Mouse (Mus musculus) left cerebral cortex, postnatal 25 days (tissue): Measurements from ENCODE around the gene Ppp1cb. TPM values are rescaled to one million over a fixed set of nuclear protein-coding genes. Genes with fewer than 3 reads are reported as not detected.

Experiments used
- DNase-seq, 2 experiments: peaks; one replicate each; pipeline ENCODE4 v3.0.0; 2022; ENCODE audit warnings: low spot score in 2 of 2, mixed read lengths in 1 of 2
- intact Hi-C: fragments of 180-260 bp; cut with DNase I; formaldehyde crosslinking; loops from one replicate; pipeline ENCODE4 v1.15.1; 2025
- total RNA-seq, 2 experiments: library from RNA; stranded (reverse); gene quantifications; 2 replicates each; pipeline ENCODE4 v1.2.3; 2021

Ppp1cb gene
- total RNA-seq, 2 experiments from 2014 or later: 384 to 386 TPM

DNA sequence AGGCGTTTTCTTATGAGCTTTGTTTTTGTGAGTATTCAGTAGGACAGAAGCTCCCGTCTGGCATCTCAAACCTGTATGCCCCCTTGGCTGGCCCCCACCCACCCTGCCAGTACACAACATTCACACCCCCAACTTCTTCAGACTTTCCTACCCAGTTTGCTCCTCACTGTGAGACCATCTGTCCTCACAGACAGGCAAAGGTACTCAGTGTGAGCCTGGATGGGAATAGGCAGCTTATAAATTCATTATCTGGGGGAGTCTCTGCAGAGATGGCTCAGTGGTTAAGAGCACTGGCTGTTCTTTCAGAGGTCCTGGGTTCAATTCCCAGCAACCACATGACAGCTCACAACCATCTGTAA lies 20.1 kb upstream of the Ppp1cb start:
- no peak for DNase-seq
- intact Hi-C loops: no loop called here

DNA sequence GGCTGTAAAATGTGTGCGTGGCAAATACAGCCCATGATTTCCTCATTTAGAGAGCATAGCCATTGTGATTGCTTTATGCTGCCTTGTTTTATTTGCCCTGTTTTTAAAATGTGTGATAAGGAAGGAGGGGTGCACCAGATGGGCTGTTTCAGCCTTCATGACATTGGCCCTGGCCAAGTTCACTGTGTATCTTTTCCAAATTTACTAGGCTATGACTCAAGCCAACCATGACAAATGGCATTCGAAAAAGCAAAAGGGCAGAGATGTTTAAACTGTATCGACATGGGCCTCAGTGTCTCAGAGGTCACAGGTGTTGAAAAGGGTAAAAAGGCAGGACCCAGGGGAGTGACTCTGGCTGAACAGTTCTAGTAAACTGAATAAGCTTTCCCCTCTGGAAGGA lies 17.3 kb upstream of the Ppp1cb start:
- DNase-seq: no peak
- intact Hi-C loops: no loop called here

DNA sequence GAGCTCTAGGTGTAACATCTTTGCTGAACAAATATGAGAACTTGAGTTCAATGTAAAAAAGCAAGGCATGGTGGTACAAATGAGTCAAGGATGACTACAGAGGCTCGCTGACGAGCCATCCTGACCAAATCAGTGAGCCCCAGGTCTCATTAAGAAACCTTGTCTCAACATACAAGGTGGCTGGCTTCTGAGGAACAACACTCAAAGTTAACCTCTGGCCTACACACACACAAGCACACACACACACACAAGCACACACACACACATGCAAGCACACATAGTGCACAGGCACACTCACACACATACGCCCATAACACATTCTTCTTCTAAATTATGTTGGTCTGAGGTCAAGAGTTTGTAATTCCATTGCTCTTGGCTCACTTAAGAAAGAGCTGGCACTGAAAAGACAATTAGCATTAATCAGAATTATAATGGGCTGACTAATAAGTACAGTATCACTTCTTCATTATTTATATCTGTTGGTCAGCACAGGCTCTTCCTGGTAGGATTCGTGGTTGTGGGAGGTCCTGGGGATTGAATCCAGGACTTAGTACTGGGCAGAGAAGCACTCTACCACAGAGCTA lies 16.6 kb upstream of the Ppp1cb start:
- no peak for DNase-seq
- intact Hi-C loops: no loop called here

DNA sequence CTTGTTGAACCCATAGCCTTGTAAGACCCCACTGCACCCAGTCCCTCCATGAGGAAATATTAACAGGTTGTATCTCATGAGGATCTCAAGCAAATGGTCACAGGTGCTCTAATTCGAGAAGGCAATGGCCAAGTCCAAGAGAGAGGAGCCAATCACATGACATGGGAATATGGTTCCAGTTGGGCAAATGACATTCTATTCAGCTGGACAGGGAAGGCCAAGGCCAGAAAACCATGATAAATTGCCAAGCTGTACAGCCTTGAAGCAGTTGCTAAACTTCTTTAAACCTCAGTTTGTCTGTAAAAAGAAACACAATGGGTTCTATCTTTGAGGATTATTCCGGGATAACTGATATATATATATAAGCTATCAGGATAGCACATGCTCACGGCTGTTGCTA lies 14.7 kb upstream of the Ppp1cb start:
- intact Hi-C loops: no loop called here
- no peak for DNase-seq

DNA sequence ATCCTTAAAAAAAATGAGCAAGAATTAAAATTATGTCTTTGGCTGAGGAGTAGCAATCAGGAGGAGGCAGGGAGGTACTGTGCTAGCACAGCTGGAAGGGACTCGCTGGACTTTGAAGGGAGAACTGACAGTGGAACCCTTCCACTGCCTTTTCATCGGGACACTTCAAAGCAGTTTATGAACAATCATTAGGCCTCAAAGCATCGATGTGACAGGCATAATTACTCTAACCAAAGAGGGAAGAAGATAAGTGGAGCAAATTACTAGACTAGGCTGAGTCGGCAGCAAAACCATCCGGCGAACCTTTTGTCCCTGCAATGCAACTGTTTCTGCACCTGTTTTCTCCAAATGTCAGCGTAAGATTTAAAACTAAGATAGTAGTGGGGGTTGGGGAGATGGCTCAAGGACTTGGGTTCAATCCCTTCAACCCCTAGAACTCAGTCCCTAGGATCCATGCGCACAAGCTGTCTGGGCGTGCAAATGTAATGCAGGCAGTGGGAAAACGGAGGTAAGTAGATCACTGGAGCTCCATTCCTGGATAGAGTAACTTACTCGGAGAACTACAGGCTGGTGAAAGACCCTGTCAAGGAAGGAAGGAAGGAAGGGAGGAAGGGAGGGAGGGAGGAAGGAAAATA lies 13.2 kb upstream of the Ppp1cb start:
- no peak for DNase-seq
- intact Hi-C loops: no loop called here

DNA sequence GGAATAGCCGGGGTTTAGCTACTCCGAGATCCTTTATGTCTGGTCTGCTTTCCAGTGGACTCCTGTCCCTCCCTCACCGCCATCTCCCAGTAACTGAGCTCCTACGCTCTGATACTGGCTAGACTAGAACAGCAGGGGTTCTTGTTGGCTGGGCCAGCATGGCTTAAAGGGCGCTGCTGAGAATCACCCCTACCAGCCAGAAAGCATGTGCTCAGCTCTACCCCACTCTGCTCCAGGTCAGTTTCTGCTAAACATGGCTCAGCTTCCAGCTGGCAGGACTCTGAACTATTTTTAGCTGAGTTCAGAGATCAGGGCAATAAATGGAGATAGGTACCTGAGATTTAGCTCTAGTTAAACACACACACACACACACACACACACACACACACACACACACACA lies 12.2 kb upstream of the Ppp1cb start:
- intact Hi-C loops: no loop called here
- DNase-seq: no peak

DNA sequence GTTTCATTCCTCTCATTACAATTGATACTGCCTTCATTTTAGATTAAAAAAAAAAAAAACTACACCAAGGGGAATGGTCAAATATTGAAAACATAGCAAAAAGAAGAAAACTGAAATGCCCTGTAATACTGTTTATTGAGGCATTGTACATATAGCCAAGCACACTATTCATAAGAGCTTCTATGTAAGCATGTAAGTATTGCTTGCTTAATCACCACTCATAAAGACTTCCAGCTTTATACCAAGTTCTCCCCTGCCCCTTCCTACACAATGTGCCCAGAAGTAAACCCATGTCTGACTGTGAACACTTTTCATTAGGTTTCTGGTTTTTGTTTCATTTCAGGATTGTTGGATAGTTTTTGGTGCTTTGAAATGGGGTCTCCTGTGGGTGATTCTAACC lies 11.8 kb upstream of the Ppp1cb start:
- DNase-seq: no peak
- intact Hi-C loops: no loop called here

DNA sequence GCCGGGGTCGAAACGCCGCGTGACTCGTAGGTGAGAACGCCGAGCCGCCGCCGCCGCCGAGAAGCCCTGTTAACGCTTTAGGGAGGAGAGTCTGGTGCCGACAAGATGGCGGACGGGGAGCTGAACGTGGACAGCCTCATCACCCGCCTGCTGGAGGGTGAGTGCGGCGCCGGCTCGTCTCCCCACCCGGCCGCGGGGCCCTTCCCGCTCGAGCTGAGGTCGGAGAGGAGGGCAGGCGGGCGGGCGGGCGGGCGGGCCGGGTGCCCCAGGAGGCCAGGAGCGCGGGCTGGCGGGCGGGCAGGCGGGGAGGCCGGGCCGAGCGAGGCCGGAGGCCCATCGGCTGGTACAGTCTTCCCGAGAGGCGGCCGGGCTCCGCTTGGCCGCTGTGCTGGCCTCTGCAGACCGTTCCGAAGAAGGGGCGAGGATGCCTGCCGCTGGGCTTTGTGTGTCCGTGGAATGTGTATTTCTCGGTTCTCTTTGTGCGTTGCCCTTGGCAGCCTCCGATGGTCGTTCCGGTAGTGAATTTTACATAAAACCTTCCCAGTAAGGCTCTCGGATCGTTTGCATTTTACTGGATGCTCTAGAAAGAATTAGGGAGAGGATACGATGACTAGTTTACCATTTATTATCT lies 723 bp downstream of the Ppp1cb start:
- intact Hi-C loops: loop anchor here (2.0 kb wide), 1 partner anchor 121 kb away; no protein-coding TSS in a partner anchor
- peak; percentile 24 to 43 for DNase-seq

DNA sequence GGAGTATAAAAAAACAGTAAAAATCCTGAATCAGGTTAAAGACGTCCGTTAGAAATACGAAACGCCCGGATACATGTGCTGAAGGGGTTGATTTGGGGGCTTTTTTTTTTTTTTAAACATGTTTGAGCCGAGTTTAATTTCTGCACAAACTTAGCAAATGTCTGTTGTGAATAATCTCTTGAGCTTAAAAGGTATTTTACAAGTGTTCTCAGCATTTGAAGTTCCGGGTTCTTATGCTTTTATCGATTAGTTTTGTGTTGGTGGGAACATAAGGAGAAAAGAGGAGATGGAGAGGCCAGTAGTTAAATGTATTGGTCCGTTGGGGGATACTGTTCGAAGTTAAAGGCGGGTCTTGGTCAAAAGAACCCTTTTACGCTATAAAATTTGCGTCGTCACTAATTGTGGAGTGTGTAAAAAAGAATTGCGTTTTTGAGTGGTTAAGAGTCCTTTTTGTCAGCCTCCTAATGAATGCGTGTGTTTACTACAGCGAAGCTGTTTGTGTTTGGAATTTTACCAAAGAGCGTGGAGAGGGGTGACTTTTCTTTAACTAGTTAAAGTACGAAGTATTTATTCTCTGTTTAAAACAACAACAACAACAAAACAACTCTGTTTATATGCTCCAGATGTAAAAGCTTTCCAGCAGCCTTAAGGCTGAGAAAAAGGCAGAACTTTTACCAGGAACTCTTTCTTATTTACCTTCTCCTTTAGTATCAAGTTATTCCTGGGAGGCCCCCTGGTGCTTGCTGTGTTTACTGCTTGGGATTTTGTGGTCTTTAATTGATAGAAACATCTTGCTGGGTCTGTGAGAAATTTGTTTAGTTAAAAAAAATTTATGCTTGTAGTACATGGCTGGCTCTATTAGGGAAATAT lies 1.5 kb downstream of the Ppp1cb start:
- intact Hi-C loops: loop anchor here (2.0 to 5.0 kb wide), 2 partner anchors 121 to 138 kb away; no protein-coding TSS in a partner anchor
- DNase-seq: peak in 1 of 2 experiments; percentile 48

DNA sequence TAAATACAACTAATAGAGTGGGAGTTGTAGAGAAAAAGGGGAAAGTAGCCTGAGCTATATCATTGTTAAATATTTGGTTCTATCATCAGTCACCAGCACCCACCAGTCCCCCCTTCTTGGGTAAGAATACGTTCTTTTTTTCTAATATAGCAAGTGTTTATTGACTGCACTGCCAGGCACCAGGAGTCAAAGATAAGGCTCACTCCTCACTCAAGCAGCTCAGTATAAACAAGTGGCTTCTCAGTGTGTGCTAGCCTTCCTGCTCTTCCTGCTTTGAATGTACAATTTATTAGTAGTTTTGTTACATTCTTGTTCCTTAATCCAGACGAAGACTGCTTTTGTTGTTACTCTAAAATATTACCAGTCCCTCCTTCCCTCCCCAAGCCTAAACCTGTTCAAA lies 2.3 kb downstream of the Ppp1cb start:
- intact Hi-C loops: loop anchor here (5.0 kb wide), 1 partner anchor 139 kb away; no protein-coding TSS in a partner anchor
- DNase-seq: no peak

DNA sequence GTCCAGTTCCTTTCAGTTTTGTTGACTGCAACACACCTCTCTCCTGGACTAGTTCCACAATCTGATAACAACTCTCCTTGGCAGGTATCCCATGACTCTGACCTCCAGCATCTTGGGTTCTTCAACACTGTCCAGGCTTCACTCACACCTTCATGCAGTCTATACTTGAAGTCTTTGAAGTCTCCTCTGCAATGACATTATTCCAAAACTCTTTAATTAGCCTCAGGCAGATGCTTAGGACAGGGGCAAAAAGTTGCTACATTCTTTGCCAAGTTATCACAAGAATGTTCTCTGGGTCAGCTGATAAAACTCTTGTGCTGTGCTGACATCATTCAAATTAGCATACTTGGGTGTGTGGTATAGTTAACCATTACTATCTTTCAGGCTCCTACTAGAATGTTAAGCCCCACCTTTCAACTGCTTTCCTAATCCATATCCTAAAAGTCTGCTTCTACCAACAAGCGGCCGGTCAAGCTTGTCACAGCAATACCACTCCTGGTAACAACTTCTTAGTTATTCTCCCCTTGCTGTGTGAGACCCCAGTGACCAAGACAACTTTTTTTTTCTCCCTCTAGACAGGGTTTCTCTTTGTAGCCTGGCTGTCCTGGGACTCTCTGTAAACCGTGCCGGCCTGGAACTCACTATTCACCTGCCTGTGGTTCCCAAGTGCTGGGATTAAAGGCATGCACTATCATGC lies 13.8 kb downstream of the Ppp1cb start:
- no peak for DNase-seq
- intact Hi-C loops: no loop called here

DNA sequence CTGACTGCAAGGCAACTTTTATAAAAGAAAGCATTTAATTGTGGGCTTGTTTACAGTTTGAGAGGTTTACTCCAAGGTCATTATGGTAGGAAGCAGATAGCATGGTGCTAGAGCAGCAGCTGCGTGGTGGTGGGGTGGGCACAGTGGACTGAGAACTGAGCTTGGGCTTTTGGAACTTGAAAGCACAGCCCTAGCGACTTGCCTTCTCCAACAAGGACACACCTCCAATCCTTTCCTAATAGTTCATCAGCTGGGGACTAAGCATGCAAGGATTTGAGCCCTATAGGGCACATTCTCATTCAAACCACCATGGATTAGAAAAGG lies 14.3 kb downstream of the Ppp1cb start:
- DNase-seq: no peak
- intact Hi-C loops: no loop called here

DNA sequence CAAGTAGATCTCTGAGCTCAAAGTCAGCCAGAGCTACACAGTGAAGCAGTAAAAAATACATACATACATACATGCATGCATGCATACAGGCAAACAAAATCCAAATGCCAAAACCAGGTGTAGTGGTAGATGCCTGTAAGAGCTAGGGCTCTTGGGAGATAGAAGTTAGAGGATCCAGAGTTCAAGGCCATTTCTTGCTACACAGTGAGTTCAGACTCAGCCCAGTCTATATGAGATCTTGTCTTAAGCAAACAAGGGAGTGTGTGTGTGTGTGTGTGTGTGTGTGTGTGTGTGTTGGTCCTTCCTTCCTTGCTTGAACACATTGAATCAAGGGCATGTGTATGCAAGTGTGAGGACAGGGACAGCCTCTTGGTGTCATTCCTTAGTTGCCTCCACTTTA lies 17.9 kb downstream of the Ppp1cb start:
- no peak for DNase-seq
- intact Hi-C loops: no loop called here

DNA sequence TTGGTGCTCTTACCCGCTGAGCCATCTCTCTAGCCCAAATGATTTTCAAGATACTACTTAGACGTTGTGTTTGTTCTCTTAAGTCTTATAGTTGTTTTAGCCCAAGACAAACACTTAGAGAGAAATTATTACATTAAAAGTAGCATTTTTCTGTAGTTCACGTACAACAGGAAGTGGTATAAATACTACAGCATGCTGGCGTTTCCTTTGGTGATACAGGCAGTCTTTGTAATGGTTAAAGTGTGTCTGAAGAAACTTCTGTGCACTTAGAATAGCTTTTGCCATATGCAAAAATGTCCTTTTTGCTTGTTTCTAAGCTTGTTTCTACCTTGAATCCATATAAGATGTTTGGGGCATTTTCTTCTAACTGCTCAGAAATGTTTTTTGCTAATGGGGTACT lies 20.3 kb downstream of the Ppp1cb start:
- no peak for DNase-seq
- intact Hi-C loops: no loop called here

DNA sequence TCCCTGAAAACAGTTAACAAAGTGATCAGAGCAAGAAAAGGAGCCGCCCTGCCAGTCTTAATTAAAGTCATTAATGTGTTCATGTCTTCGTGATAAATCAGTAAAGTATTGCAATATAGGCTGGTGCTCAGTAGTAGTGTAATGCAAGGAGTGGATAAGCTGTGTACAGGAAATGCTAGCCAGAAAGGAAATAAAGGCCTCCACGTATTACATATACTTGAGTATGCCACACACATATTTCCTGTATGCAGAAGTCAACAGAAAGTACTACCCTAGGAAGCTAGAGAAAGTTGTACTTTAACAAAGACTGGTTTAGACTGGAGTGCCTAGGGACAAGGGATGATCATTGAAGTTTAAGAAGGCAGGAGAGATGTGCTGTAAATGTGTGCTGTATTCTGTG lies 26.8 kb downstream of the Ppp1cb start:
- intact Hi-C loops: no loop called here
- DNase-seq: no peak

DNA sequence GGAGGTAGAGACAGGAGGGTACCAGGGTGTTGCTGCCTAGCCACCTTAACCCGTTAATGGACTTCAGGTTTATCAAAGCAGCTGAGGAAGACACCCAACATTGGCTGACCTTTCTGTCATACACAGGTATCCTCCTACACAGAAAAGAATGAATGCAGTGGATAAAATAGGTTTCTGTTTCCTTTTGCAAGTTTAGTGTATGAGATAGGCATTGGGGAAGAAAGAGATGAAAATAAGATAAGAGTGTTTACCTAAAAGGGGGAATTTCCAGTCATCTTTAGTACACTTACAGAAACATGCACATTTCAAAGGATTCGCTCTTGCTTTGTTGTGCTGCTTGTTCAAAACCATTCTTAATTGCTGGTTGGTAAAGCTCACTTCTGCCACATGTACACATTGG lies 29.4 kb downstream of the Ppp1cb start:
- no peak for DNase-seq
- intact Hi-C loops: no loop called here

DNA sequence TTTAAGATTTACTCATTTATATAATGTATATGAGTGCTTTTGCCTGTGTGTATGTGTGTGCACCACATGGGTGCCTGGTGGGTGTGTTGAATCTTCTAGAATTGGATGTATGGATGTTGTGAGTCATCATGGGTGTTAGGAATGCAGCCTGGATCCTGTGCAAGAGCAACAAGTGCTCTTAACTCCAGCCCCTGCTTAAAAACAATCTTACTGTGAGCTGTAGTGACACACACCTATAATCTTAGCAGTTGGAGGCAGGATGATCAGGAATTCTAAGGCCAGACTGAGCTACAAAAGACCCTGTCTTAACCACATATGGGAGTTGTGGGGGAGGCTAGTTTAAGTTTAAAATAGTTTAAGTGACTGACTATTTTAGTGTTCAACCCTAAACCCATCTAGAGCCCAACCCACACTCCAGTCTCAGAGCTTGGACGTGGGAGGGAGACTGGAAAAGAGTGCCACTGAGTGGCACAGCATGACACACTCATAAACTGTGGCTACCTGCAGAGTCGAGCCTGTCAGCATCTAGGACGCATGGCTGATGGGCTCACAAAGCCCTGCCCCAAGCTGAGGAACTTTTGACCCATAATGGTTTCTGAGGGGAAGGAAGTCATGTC lies 35.5 kb downstream of the Ppp1cb start:
- intact Hi-C loops: no loop called here
- peak; percentile 52 to 94 for DNase-seq

DNA sequence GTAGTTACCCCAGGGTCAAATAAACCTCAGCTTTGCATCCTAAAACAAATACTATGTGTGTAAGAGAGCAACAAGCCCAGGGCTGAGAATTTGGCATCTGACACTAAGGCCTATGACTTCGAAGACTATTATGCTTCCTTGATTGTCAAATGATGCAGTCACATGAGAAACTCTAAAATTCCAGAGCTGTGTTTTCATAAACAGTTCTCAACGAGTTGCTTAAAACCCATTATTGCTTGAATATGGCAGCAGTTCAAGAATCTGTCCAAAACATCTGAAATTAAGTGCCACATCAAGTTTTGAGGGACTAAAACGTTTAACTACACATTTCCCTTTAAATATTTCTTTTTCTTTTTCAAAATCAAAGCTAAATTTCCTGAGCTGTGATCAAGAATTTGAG lies 50.1 kb downstream of the Ppp1cb start:
- intact Hi-C loops: no loop called here
- DNase-seq: no peak

DNA sequence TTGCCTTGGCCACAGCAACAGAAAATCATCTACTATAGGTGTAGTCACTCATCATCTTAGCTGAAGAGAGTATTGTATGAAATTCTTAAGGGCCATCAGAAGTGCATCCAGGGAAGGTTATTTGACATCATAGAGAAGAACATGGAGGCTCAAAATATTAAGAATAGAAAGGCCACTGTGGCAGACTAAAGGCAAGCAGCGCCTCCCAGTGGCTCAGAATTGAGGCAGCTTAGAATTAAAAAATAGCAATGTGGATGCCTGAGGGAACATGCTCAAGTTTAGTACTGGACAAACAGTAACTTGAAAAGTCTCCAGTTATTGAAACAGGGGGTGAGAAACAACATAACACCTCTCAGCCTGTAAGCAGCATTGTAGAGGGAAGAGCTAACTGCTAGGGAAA lies 61.7 kb downstream of the Ppp1cb start:
- intact Hi-C loops: loop anchor here (2.0 kb wide), 1 partner anchor 198 kb away; no protein-coding TSS in a partner anchor
- DNase-seq: peak; percentile 18 to 46

DNA sequence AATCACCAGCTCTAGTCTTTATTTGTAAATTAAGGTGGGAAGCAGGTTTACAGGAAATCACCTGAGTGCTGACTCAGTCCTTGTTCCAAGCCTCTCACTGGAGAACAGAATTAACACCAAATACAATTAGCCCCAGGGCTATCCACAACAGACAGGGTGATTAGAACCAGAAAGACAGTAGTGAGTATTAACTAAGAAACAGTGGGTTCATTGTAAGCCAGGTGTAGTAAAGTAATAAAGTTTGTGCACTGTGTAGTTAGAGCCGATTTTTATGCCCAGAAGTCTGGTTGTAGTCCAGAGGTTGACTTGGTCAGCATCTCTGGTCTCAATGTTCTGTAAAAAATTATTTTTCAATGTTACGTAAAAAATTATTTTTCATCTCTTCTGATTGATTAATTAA lies 90.8 kb downstream of the Ppp1cb start:
- intact Hi-C loops: no loop called here
- no peak for DNase-seq
